Mouse (Mus musculus) fat pad, adult 2 months (tissue): ENCODE data around the gene Noxa1.
A peak's percentile ranks its signal among the peaks of the same experiment; 100 is the strongest.

ENCODE experiments used
- DNase-seq: peaks from one replicate; pipeline ENCODE4 v3.0.0-alpha.2; 2011; ENCODE audit warnings: low read depth, low spot score; ENCODE audit errors: extremely low read depth

Noxa1 gene

GRCm38 (mm10) chr2:25095109-25095850 lies at the start of gene Noxa1:
Gene Noxa1, minus strand, starts transcription at chr2:25095149.
- DNase-seq = no peak

GRCm38 (mm10) chr2:25141921-25142320 lies 47.0 kb upstream of the Noxa1 start:
- DNase-seq = no peak

GRCm38 (mm10) chr2:25141185-25141584 lies 46.2 kb upstream of the Noxa1 start:
- no peak for DNase-seq

- no peak for DNase-seq
Measured at GRCm38 (mm10) chr2:25137832-25138231, 42.9 kb upstream of the Noxa1 start.

DNA sequence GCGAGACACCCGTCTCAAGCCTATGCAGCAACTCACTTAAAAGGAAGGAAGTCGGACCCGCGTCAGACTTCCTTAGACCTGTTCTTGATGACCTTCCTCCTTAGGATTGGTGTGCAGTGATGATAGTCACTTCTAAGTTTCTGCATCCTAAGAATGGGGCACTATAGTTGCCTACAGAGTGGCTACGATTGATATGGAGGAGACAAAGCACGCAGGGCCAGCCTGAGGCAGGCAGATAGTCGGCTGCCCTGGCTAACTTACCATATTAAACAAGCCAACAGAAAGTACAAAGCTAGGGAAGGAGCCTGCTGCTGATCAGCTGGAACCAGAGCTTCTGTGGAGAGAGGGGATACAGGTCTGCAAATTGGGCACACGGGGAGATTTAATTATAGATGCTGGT lies 36.7 kb upstream of the Noxa1 start:
- no peak for DNase-seq

GRCm38 (mm10) chr2:25128072-25128471 lies 33.1 kb upstream of the Noxa1 start:
- no peak for DNase-seq

- no peak for DNase-seq
Measured at GRCm38 (mm10) chr2:25127206-25127605, 32.3 kb upstream of the Noxa1 start.

DNA sequence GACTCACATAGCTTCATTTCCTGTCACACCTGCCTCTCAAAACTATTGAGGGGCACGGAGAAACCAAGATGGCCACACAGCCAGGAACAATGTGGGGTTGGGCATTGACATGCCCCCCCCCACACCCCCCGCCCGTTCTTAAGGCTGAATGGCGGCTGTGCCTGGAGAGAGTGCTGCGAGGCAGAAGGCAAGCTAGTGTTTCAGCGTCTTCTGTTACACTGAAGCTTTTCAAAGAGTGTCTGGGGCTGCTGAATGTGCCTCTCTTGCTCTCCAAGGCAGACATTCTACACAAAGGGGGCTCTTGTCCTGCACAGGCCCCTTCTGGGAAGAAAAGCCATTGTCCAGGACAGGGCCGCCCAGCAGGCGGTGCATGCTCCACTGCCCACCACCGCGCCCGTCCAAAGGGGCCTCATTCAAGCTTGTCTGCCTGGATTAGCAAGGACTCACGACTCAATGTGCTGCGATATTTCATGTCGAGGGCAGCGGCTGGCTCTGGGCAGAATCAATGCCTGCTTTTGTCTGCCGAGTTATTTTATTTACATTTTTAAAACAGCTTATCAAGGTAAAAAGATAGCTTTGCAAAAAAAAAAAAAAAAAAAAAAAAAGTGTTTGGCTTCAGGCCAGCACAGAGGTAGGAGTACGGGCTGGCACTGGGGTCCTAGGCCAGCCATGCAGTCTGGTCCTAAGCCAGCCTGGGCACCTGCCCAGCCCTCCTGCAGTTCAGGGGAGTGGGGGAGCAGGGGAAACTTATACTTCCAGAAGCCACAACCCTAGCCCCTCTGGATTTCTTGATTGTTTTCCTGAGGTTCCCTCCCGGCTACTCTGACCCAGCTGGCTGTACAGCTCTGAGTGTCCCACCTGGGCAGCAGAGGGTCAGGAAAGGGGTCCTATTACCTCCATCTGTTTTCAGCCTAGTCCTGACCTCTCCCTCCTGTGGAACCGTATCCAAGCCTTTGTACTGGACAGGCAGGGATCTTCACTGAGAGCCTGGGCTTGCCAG lies 31.4 kb upstream of the Noxa1 start:
- no peak for DNase-seq

- DNase-seq = no peak
Measured at GRCm38 (mm10) chr2:25125146-25125545, 30.2 kb upstream of the Noxa1 start.

DNA sequence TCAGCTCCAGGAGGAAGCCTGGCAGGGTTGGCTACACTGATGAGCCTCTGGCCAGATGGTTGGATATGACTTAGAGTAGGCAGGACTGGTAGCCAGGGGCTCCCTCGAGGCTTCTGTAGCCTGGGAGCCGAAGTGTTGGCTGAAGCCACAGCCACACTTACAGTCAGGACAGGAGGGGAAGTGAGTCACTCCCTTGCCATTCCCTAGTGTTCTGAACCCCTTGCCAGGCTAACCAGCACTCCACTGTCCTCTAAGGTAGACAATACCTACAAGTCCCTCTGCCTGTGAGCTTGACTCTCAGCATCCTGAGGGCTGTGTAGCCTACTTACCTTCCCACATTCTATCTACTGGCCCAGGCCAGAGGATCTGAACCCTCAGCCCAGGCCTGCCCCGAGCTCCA lies 29.5 kb upstream of the Noxa1 start:
- DNase-seq = no peak

DNA sequence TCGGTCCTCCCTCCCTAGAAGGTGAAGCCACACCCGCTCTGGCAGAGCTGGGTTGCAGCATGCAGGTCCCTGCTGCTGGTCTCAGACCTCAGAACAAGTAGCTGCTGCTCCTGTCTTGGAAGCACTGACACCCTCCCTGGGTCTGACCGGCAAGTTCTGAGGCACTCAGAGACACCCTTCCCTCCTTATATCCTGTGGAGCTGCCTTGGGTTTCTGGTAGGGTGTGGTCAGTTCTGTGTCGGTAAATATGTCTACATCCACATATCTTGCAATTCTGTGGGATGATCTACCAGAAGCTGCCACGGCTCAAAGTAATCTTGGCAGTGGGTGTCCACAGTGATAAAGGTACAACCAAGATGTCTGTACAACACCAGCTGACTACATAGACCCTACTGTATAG lies 28.6 kb upstream of the Noxa1 start:
- no peak for DNase-seq

- peak; percentile 8 for DNase-seq
Measured at GRCm38 (mm10) chr2:25122666-25123065, 27.7 kb upstream of the Noxa1 start.

GRCm38 (mm10) chr2:25120963-25121362 lies 26.0 kb upstream of the Noxa1 start:
- DNase-seq = no peak

DNA sequence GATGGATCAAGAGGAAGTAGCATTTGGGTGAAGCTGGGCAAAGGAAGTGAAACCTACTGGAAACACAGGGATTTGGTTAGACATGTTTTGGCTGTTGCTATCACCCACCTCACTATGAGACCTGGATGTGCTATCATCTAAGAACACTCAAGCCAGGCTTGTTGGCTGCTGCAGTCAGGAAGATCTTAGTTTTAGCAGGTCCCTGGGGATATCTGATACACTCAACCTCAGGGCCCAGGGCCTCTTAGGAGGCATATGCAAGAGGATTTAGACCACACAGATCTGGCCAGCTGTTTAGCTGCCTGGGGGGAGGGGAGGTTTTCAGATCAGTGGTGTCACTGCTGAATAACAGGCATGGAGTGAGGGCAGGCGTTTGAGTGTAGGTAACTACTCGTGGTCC lies 20.5 kb upstream of the Noxa1 start:
- DNase-seq = no peak

DNA sequence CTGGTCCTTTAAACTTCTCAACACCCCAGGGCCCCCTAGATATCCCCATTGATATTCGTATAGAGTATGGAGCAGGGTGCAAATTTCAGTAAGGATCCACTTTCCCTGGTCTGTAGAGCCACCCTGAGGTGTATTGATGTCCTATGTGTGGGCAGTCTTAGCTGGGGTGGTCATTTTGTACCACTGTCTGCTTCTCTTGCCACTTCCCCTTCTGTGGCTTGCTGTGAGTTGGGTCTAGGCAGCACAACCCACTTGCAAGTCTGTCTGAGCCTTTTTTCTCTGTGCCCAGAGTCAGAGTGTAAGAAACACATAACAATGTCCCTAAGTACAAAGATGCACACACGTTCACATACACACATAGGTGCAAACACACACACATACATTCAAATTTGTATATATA lies 19.4 kb upstream of the Noxa1 start:
- no peak for DNase-seq

- DNase-seq = no peak
Measured at GRCm38 (mm10) chr2:25111184-25111791, 16.3 kb upstream of the Noxa1 start.

- DNase-seq = no peak
Measured at GRCm38 (mm10) chr2:25110505-25111183, 15.7 kb upstream of the Noxa1 start.

DNA sequence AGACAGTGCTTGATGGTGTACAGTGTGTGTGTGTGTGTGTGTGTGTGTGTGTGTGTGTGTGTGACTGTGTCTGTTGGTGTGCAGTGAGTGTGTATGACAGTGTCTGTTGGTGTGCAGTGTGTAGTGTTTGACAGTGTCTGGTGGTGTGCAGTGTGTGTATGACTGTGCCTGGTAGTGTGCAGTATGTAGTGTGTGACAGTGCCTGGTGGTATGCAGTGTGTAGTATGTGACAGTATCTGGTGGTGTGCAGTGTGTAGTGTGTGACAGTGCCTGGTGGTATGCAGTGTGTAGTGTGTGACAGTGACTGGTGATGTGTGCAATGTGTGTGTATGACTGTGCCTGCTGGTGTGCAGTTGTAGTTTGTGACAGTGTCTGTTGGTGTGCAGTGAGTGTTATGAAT lies 14.5 kb upstream of the Noxa1 start:
- DNase-seq = no peak

- no peak for DNase-seq
Measured at GRCm38 (mm10) chr2:25106045-25106444, 11.1 kb upstream of the Noxa1 start.

GRCm38 (mm10) chr2:25104122-25104521 lies 9.2 kb upstream of the Noxa1 start:
- DNase-seq = no peak

DNA sequence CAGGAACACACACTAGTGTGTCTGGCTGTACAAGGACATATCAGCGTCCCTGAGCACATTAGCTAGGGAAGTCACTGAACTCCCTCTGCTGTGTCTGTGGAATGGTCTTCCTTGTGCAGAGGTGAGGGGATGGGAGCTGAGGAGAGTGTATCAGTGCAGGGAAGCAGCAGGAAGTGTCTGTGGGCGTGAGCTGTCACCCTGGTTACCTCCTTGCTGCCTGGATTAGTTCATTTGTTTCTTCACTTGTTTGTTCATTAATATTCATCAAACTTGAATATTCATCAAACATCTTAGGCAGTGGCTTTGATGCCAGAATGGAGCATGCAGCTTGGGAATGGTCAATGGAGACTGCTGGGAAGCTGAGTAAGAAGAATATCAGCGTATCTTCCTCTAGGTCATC lies 4.8 kb upstream of the Noxa1 start:
- DNase-seq = no peak
